Mouse (Mus musculus): ENCODE results near the gene Sms. TPM values are rescaled to one million over a fixed set of nuclear protein-coding genes. Genes with fewer than 3 reads are reported as not detected.

The Sms gene
- polyA plus RNA-seq, 1 experiment from 2014 or later, result 150 TPM

GRCm38 (mm10) chrX:157481860-157482259 is 10.2 kb downstream of the Sms start:
- Histone ChIP-seq H3K4me2 (no peak overlapping the region), H3K27ac (no peak overlapping the region), H3K36me3 (no peaks in the 10 kb centered on the region), H3K9ac (no peak overlapping the region), H3K9me3 (no peaks in the 10 kb centered on the region), H3K4me1 (replicated peaks) (no peaks in the 10 kb centered on the region), H3K4me3 (no peak overlapping the region), H3K27me3 (no peaks in the 10 kb centered on the region)
- 79% methylated on average over 2 of the region's 2 CpGs for whole genome bisulfite sequencing
- no peak for ATAC-seq (ENCODE audit: low FRiP score)

GRCm38 (mm10) chrX:157477328-157477727 is 14.8 kb downstream of the Sms start:
- no peaks in the 10 kb centered on the region for H3K36me3 ChIP-seq
- H3K9me3 ChIP-seq, result no peaks in the 10 kb centered on the region
- no peak overlapping the region for H3K27ac ChIP-seq
- 63% methylated on average over 3 of the region's 3 CpGs for WGBS
- no peaks in the 10 kb centered on the region for H3K4me1 ChIP-seq (replicated peaks)
- H3K9ac ChIP-seq, result no peak overlapping the region
- H3K27me3 ChIP-seq, result no peaks in the 10 kb centered on the region
- ATAC-seq (ENCODE audit: low FRiP score), result no peak
- no peak overlapping the region for H3K4me2 ChIP-seq
- no peak overlapping the region for H3K4me3 ChIP-seq

GRCm38 (mm10) chrX:157476153-157476810 is 15.8 kb downstream of the Sms start:
- no peak for ATAC-seq (ENCODE audit: low FRiP score)
- no peak overlapping the region for H3K9ac ChIP-seq
- H3K9me3 ChIP-seq, result no peaks in the 10 kb centered on the region
- H3K27ac ChIP-seq, result no peak overlapping the region
- no peaks in the 10 kb centered on the region for H3K36me3 ChIP-seq
- 89% methylated on average over 4 of the region's 4 CpGs for WGBS
- H3K27me3 ChIP-seq, result no peaks in the 10 kb centered on the region
- no peak overlapping the region for H3K4me3 ChIP-seq
- H3K4me2 ChIP-seq, result no peak overlapping the region
- no peaks in the 10 kb centered on the region for H3K4me1 ChIP-seq (replicated peaks)

- H3K4me3 ChIP-seq, result no peak overlapping the region
- H3K4me1 ChIP-seq (replicated peaks), result no peaks in the 10 kb centered on the region
- H3K27ac ChIP-seq, result no peak overlapping the region
- WGBS, result 82% methylated on average over 8 of the region's 8 CpGs
- H3K9ac ChIP-seq, result no peak overlapping the region
- no peaks in the 10 kb centered on the region for H3K9me3 ChIP-seq
- ATAC-seq (ENCODE audit: low FRiP score), result no peak
- H3K4me2 ChIP-seq, result no peak overlapping the region
- H3K36me3 ChIP-seq, result no peaks in the 10 kb centered on the region
- no peaks in the 10 kb centered on the region for H3K27me3 ChIP-seq
Measured at GRCm38 (mm10) chrX:157471711-157472660, 20.1 kb downstream of the Sms start.

- no peak for ATAC-seq (ENCODE audit: low FRiP score)
- H3K36me3 ChIP-seq, result no peaks in the 10 kb centered on the region; the same call in 1 of the 2 replicates
- WGBS, result 92% methylated on average over 3 of the region's 3 CpGs
Measured at GRCm38 (mm10) chrX:157468795-157469194, 23.3 kb downstream of the Sms start.

GRCm38 (mm10) chrX:157468055-157468454 is 24.0 kb downstream of the Sms start:
- no peaks in the 10 kb centered on the region; the same call in 1 of the 2 replicates for H3K36me3 ChIP-seq
- no peak overlapping the region for H3K9ac ChIP-seq
- no peak overlapping the region for H3K4me3 ChIP-seq
- no peaks in the 10 kb centered on the region for H3K27me3 ChIP-seq
- H3K4me2 ChIP-seq, result no peak overlapping the region
- 74% methylated on average over 2 of the region's 2 CpGs for WGBS
- H3K4me1 ChIP-seq (replicated peaks), result no peaks in the 10 kb centered on the region
- no peak overlapping the region for H3K27ac ChIP-seq
- no peak for ATAC-seq (ENCODE audit: low FRiP score)
- no peaks in the 10 kb centered on the region for H3K9me3 ChIP-seq

More at GRCm38 (mm10) chrX:157468795-157469194, 23.3 kb downstream of the Sms start:
- Histone ChIP-seq H3K27ac (no peak overlapping the region), H3K4me3 (no peak overlapping the region), H3K9me3 (no peaks in the 10 kb centered on the region), H3K4me1 (replicated peaks) (no peaks in the 10 kb centered on the region), H3K27me3 (no peaks in the 10 kb centered on the region), H3K9ac (no peak overlapping the region), H3K4me2 (no peak overlapping the region)

GRCm38 (mm10) chrX:157465949-157466348 is 26.1 kb downstream of the Sms start:
- Histone ChIP-seq H3K4me3 (no peak overlapping the region), H3K4me2 (no peak overlapping the region), H3K27me3 (no peaks in the 10 kb centered on the region), H3K4me1 (replicated peaks) (no peaks in the 10 kb centered on the region), H3K9me3 (no peaks in the 10 kb centered on the region), H3K9ac (no peak overlapping the region), H3K27ac (no peak overlapping the region), H3K36me3 (no peaks in the 10 kb centered on the region; the same call in 1 of the 2 replicates)
- ATAC-seq (ENCODE audit: low FRiP score), result no peak
- 88% methylated on average over 1 of the region's 1 CpGs for WGBS

- H3K27me3 ChIP-seq, result no peaks in the 10 kb centered on the region
- 72% methylated on average over 3 of the region's 3 CpGs for WGBS
- no peak overlapping the region for H3K4me3 ChIP-seq
- no peak overlapping the region for H3K27ac ChIP-seq
- no peaks in the 10 kb centered on the region for H3K4me1 ChIP-seq (replicated peaks)
- no peak for ATAC-seq (ENCODE audit: low FRiP score)
- H3K9me3 ChIP-seq, result no peaks in the 10 kb centered on the region
- no peaks in the 10 kb centered on the region; the same call in none of the 2 replicates for H3K36me3 ChIP-seq
- no peak overlapping the region for H3K9ac ChIP-seq
- H3K4me2 ChIP-seq, result no peak overlapping the region
Measured at GRCm38 (mm10) chrX:157462716-157463115, 29.4 kb downstream of the Sms start.

GRCm38 (mm10) chrX:157454430-157454829 is 37.7 kb downstream of the Sms start:
- H3K9me3 ChIP-seq, result no peaks in the 10 kb centered on the region
- H3K36me3 ChIP-seq, result peaks cover 4% of the 10 kb centered on the region; the same call in 1 of the 2 replicates
- H3K9ac ChIP-seq, result no peak overlapping the region
- ATAC-seq (ENCODE audit: low FRiP score), result no peak
- no peaks in the 10 kb centered on the region for H3K4me1 ChIP-seq (replicated peaks)
- no peak overlapping the region for H3K4me3 ChIP-seq
- H3K27ac ChIP-seq, result no peak overlapping the region
- H3K4me2 ChIP-seq, result no peak overlapping the region
- H3K27me3 ChIP-seq, result no peaks in the 10 kb centered on the region
- WGBS, result 46% methylated on average over 1 of the region's 1 CpGs

GRCm38 (mm10) chrX:157449000-157449399 is 43.1 kb downstream of the Sms start:
- WGBS, result 80% methylated on average over 1 of the region's 1 CpGs

GRCm38 (mm10) chrX:157447431-157447830 is 44.7 kb downstream of the Sms start:
- Histone ChIP-seq H3K36me3 (peaks cover 4% of the 10 kb centered on the region; the same call in 1 of the 2 replicates), H3K27me3 (no peaks in the 10 kb centered on the region)
- WGBS, result 77% methylated on average over 6 of the region's 6 CpGs

More at GRCm38 (mm10) chrX:157449000-157449399, 43.1 kb downstream of the Sms start:
- Histone ChIP-seq H3K4me2 (no peak overlapping the region), H3K27me3 (no peaks in the 10 kb centered on the region), H3K9ac (no peak overlapping the region), H3K9me3 (no peaks in the 10 kb centered on the region), H3K27ac (no peak overlapping the region), H3K36me3 (no peaks in the 10 kb centered on the region), H3K4me3 (no peak overlapping the region), H3K4me1 (replicated peaks) (no peaks in the 10 kb centered on the region)
- ATAC-seq (ENCODE audit: low FRiP score), result no peak

GRCm38 (mm10) chrX:157434768-157435167 is 57.3 kb downstream of the Sms start:
- H3K4me2 ChIP-seq, result no peak overlapping the region
- no peaks in the 10 kb centered on the region for H3K36me3 ChIP-seq
- H3K9ac ChIP-seq, result no peak overlapping the region
- H3K4me3 ChIP-seq, result no peak overlapping the region
- H3K27me3 ChIP-seq, result no peaks in the 10 kb centered on the region
- ATAC-seq (ENCODE audit: low FRiP score), result no peak
- H3K9me3 ChIP-seq, result no peaks in the 10 kb centered on the region
- no peak overlapping the region for H3K27ac ChIP-seq
- WGBS, result 86% methylated on average over 1 of the region's 1 CpGs
- H3K4me1 ChIP-seq (replicated peaks), result no peaks in the 10 kb centered on the region

More at GRCm38 (mm10) chrX:157447431-157447830, 44.7 kb downstream of the Sms start:
- no peaks in the 10 kb centered on the region for H3K9me3 ChIP-seq
- no peak overlapping the region for H3K4me2 ChIP-seq
- H3K27ac ChIP-seq, result no peak overlapping the region
- H3K4me3 ChIP-seq, result no peak overlapping the region
- no peak for ATAC-seq (ENCODE audit: low FRiP score)
- no peaks in the 10 kb centered on the region for H3K4me1 ChIP-seq (replicated peaks)
- no peak overlapping the region for H3K9ac ChIP-seq

All from hindbrain, embryonic 13.5 days (tissue).